In genomic region chr19:40462481-40462880, GRCm38 (mm10) we compare ENCODE assay signal across 22 mouse cellular contexts. TPM values are rescaled to one million over a fixed set of nuclear protein-coding genes. Genes with fewer than 3 reads are reported as not detected.
DNase-seq lines count a peak whose midpoint lies in the region; ATAC-seq lines count a peak whose summit lies in the region.
"Had no signal": no experiment of that assay in that cellular context is flagged by ENCODE, and none has a peak within 500 bp of the region (broad histone marks: within the 10 kb centered on the region; RNA-seq: fewer than 3 reads in every experiment).

No protein-coding gene starts in this region.

- no peak overlapping the region for H3K4me3 ChIP-seq in heart, embryonic 14.5 days (ENCODE audit: control insufficient read depth in 1 of 2, insufficient read depth in 1 of 2, low read depth in 1 of 2, low read length in 2 of 2)
- H3K4me3 ChIP-seq in intestine, embryonic 14.5 days (ENCODE audit: low read depth, low read length), result no peak overlapping the region
- no peak overlapping the region for H3K4me3 ChIP-seq in stomach, embryonic 14.5 days (ENCODE audit: low read depth, low read length)
- H3K4me3 ChIP-seq: embryonic facial prominence, embryonic 15.5 days; gastrocnemius, adult 2 months; limb, embryonic 12.5 days; neural tube, embryonic 15.5 days had no signal

- H3K4me1 ChIP-seq in heart, embryonic 14.5 days (ENCODE audit: control insufficient read depth in 2 of 2, insufficient read depth in 2 of 2, low read length in 2 of 2), result peaks cover 13 to 25% of the 10 kb centered on the region in 2 experiments
- H3K4me1 ChIP-seq in intestine, embryonic 14.5 days (replicated peaks; ENCODE audit: control insufficient read depth, insufficient read depth, low read length), result peaks cover 20% of the 10 kb centered on the region
- H3K4me1 ChIP-seq in stomach, embryonic 14.5 days (ENCODE audit: control insufficient read depth, insufficient read depth, low read length), result peaks cover 3% of the 10 kb centered on the region; the same call in 1 of the 2 replicates

- H3K9ac ChIP-seq in heart, embryonic 14.5 days (ENCODE audit: low read length), result 0 out of 2 replicates have a peak overlapping the region, but pooled peaks have one; percentile 1
- H3K9ac ChIP-seq in intestine, embryonic 14.5 days (ENCODE audit: low read length), result no peak overlapping the region
- no peak overlapping the region for H3K9ac ChIP-seq in stomach, embryonic 14.5 days (replicated peaks; ENCODE audit: low read depth, low read length)
- H3K9ac ChIP-seq: embryonic facial prominence, embryonic 15.5 days; limb, embryonic 12.5 days; liver, postnatal 0 days; neural tube, embryonic 15.5 days had no signal

- no peak for DNase-seq in heart, adult 11 months
- DNase-seq in Muller cell, postnatal 12 days (ENCODE audit: inconsistent ontology term), result peak; percentile 39
- no peak for DNase-seq in intestine, embryonic 14.5 days (ENCODE audit: low spot score)
- DNase-seq in spleen, postnatal 36 days (ENCODE audit: low spot score in 2 of 2), result no peak
- DNase-seq in gastrocnemius, postnatal 14 days, result no peak
- DNase-seq: adrenal gland, postnatal 25 days; B cell, adult 2 months; cerebellum, adult 9-11 months; gastrocnemius, adult 2 months; kidney, adult 2 months; liver, postnatal 0 days; lung, postnatal 10 days had no signal

- WGBS in heart, embryonic 14.5 days, result 68% methylated on average over 2 of the region's 2 CpGs
- WGBS in intestine, embryonic 14.5 days, result 66% methylated on average over 2 of the region's 2 CpGs
- 46% methylated on average over 2 of the region's 2 CpGs for WGBS in stomach, embryonic 14.5 days

- intact Hi-C loops in gastrocnemius, postnatal 14 days (cut with DNase I; ENCODE audit: low total_unique reads), result no loop called here

- ATAC-seq in heart, embryonic 14.5 days (ENCODE audit: insufficient number of reproducible peaks, insufficient read depth, low FRiP score, low read depth), result no peak
- ATAC-seq in intestine, embryonic 14.5 days (replicated peaks; ENCODE audit: low FRiP score, low TSS enrichment, low read depth), result no peak
- ATAC-seq in stomach, embryonic 14.5 days (ENCODE audit: insufficient number of reproducible peaks, insufficient read depth, low FRiP score, low read depth), result no peak
- no peak for ATAC-seq in megakaryocyte progenitor cell, adult 5-6 weeks (replicated peaks; ENCODE audit: poor library complexity)
- ATAC-seq: hindbrain, postnatal 0 days; liver, postnatal 0 days had no signal

- no peak overlapping the region; a peak in 1 of 4 replicates for H3K27ac ChIP-seq in heart, embryonic 14.5 days (replicated peaks in 1 of 2; ENCODE audit: control insufficient read depth in 1 of 2, insufficient read depth in 1 of 2, low read depth in 2 of 2, low read length in 2 of 2)
- peak overlapping the region; percentile 64 for H3K27ac ChIP-seq in intestine, embryonic 14.5 days (ENCODE audit: low read depth)
- peak overlapping the region; percentile 16; the same call in 1 of the 2 replicates for H3K27ac ChIP-seq in stomach, embryonic 14.5 days (ENCODE audit: low read length)
- H3K27ac ChIP-seq: embryonic facial prominence, embryonic 15.5 days; gastrocnemius, adult 2 months; hindbrain, postnatal 0 days; kidney, postnatal 0 days; limb, embryonic 12.5 days; neural tube, embryonic 15.5 days had no signal

- H3K27me3 ChIP-seq in heart, embryonic 14.5 days (ENCODE audit: control insufficient read depth, insufficient read depth, low read length), result no peaks in the 10 kb centered on the region
- no peaks in the 10 kb centered on the region for H3K27me3 ChIP-seq in intestine, embryonic 14.5 days (replicated peaks; ENCODE audit: control insufficient read depth, insufficient read depth, low read length)
- no peaks in the 10 kb centered on the region for H3K27me3 ChIP-seq in stomach, embryonic 14.5 days (ENCODE audit: control insufficient read depth, insufficient read depth, low read length)
- H3K27me3 ChIP-seq: embryonic facial prominence, embryonic 15.5 days; limb, embryonic 12.5 days; neural tube, embryonic 15.5 days had no signal

- no peak overlapping the region for H3K4me2 ChIP-seq in heart, embryonic 14.5 days (ENCODE audit: low read length)
- no peak overlapping the region for H3K4me2 ChIP-seq in intestine, embryonic 14.5 days (ENCODE audit: low read length)
- no peak overlapping the region for H3K4me2 ChIP-seq in stomach, embryonic 14.5 days (replicated peaks; ENCODE audit: low read depth, low read length)
- H3K4me2 ChIP-seq: embryonic facial prominence, embryonic 15.5 days; limb, embryonic 12.5 days; liver, embryonic 11.5 days; midbrain, embryonic 11.5 days; neural tube, embryonic 15.5 days had no signal

- H3K9me3 ChIP-seq in heart, embryonic 14.5 days (ENCODE audit: control insufficient read depth, low read length), result peaks cover 4% of the 10 kb centered on the region; the same call in 1 of the 2 replicates
- H3K9me3 ChIP-seq in intestine, embryonic 14.5 days (ENCODE audit: control insufficient read depth, low read length), result no peaks in the 10 kb centered on the region
- no peaks in the 10 kb centered on the region for H3K9me3 ChIP-seq in stomach, embryonic 14.5 days (ENCODE audit: control insufficient read depth, low read depth, low read length)
- H3K9me3 ChIP-seq: embryonic facial prominence, embryonic 15.5 days; limb, embryonic 12.5 days; neural tube, embryonic 15.5 days had no signal

- no peaks in the 10 kb centered on the region for H3K36me3 ChIP-seq in heart, embryonic 14.5 days (ENCODE audit: control insufficient read depth, insufficient read depth, low read length)
- no peaks in the 10 kb centered on the region for H3K36me3 ChIP-seq in intestine, embryonic 14.5 days (ENCODE audit: control insufficient read depth, insufficient read depth, low read length)
- no peaks in the 10 kb centered on the region for H3K36me3 ChIP-seq in stomach, embryonic 14.5 days (ENCODE audit: control insufficient read depth, insufficient read depth, low read length)
- H3K36me3 ChIP-seq: embryonic facial prominence, embryonic 15.5 days; limb, embryonic 12.5 days; neural tube, embryonic 15.5 days had no signal

RNA-seq across cellular contexts. Expression of gene Sorbs1, which starts 51.1 kb away (rescaled TPM):
- polyA plus RNA-seq in heart, embryonic 14.5 days (2014; fragmentation: Nextera tagmentation; extraction: Ambion mirVana), result 109 and 122 TPM in 2 replicates
- 88.3 and 88.9 TPM in 2 replicates for polyA plus RNA-seq in intestine, embryonic 14.5 days (2014; fragmentation: Nextera tagmentation; extraction: Ambion mirVana)
- 84.0 and 89.5 TPM in 2 replicates for polyA plus RNA-seq in stomach, embryonic 14.5 days (2014; fragmentation: Nextera tagmentation; extraction: Ambion mirVana)
- 2.5 and 3.3 TPM in 2 replicates for total RNA-seq in megakaryocyte progenitor cell, adult 5-6 weeks (2015)
- total RNA-seq in megakaryocyte progenitor cell, adult 5-6 weeks (2017), result 0.42 and 8.7 TPM in 2 replicates
- 100 to 1,000 TPM in 1 of 2 experiments, 10 to 100 TPM in 1; 59.4 to 109 TPM for total RNA-seq in gastrocnemius, postnatal 14 days (2021)

Comparison
In these comparisons a context has a peak if more than half of its experiments do, and no peak if none do; other contexts are left out.
1. H3K27ac ChIP-seq: peak in intestine, embryonic 14.5 days (single experiment) and stomach, embryonic 14.5 days (single experiment); none in heart, embryonic 14.5 days (0 of 2).